Mouse (Mus musculus) 3134 (cell line): Measurements from ENCODE around the gene Map2k1.

Experiments
- DNase-seq: peaks from one replicate; pipeline ENCODE4 v3.0.0-alpha.2; 2011; ENCODE audit warnings: low spot score; ENCODE audit not compliant: insufficient read length; ENCODE audit errors: extremely low read depth

Gene Map2k1

GRCm38 (mm10) chr9:64250111-64250730 is 3.2 kb downstream of the Map2k1 start:
- DNase-seq: no peak

GRCm38 (mm10) chr9:64249371-64249770 is 4.1 kb downstream of the Map2k1 start:
- no peak for DNase-seq

DNA sequence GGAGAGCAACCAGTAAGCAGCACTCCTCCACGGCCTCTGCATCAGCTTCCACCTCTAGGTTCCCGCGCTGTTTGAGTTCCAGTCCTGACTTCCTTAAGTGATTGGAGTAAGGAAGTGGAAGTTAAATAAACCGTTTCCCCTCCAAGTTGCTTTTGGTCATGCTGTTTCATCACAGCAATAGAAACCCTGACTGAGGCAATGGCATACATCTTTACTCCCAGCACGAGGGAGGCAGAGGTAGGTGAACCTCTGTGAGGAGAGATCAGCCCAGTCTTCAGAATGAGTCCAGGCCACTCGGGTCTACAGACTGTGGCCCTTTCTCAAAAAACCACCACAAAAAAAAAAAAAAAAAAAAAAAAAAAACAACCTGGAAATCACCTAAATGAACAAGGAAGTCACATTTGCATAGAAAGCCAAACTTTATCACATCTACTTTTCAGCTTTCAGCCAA is 11.0 kb downstream of the Map2k1 start:
- no peak for DNase-seq

DNA sequence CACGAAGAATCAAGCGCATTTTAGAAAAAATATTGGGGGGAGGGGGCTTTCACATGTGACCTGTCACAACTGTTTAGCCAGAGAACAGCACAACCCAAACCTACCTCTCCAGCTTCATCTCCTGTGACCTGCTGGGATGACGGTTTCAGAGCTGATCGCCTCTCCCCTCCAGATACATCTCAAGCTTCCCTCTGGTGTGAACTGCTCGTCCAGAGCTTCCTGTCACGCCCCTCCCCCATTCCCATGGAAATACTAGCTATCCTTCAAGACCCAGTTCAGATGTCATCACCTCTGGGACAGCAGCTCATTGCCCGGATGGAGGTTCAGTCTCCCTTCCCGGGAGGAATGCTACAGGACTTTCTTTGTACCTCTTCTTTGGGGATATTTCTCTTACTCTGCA is 12.8 kb downstream of the Map2k1 start:
- no peak for DNase-seq

DNA sequence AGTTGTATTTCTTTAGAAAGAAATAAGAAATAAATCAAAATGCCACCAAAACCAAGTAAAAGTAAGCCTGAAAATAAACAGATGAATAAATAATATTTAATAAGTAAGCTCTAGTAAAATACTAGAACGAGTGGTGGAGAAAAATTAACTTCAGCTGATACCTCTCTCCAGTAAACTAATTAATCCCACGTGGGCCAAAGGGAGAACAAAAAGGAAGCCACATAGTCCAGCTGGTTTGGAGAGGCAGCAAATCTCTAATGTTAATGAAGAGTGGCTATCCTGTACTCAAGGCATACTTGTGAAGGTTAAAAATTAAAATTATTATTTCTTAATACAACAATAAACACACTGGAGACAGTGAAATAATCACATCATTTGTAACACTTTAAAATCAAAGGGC is 13.3 kb downstream of the Map2k1 start:
- DNase-seq: no peak

GRCm38 (mm10) chr9:64236056-64236455 is 17.4 kb downstream of the Map2k1 start:
- no peak for DNase-seq

DNA sequence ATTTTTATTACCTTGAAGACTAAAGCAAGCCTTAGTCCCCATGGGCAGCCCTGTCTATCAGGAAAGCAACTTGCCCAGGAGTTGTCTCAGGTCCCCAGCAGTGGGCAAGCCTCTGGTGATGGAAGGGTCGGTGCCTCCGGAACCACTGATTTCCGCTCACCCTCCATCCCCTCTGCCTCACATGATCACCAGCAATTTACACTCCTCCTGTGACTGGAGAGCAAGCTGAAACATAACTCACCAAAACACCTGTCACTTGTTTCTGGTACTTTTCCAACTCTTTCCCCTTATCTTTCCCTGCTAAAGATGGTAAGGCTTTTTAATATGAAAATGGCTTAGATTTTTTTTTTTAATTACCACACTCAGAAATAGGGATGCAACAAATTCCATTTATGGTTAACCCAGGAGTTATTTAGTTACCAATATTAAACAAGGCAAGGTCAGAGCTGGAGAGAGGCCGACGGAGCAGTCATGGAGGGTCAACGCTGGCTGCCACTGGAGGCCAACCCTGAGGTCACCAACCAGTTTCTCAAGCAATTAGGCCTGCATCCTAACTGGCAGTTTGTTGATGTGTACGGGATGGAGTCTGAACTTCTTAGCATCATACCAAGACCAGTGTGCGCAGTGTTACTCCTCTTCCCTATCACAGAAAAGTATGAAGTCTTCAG is 18.5 kb downstream of the Map2k1 start, which contains the start of gene Uchl4:
Uchl4 (plus strand) TSS at position 434 of the 668 bp plus-strand sequence.
- no peak for DNase-seq

GRCm38 (mm10) chr9:64233656-64234055 is 19.8 kb downstream of the Map2k1 start:
- DNase-seq: no peak

DNA sequence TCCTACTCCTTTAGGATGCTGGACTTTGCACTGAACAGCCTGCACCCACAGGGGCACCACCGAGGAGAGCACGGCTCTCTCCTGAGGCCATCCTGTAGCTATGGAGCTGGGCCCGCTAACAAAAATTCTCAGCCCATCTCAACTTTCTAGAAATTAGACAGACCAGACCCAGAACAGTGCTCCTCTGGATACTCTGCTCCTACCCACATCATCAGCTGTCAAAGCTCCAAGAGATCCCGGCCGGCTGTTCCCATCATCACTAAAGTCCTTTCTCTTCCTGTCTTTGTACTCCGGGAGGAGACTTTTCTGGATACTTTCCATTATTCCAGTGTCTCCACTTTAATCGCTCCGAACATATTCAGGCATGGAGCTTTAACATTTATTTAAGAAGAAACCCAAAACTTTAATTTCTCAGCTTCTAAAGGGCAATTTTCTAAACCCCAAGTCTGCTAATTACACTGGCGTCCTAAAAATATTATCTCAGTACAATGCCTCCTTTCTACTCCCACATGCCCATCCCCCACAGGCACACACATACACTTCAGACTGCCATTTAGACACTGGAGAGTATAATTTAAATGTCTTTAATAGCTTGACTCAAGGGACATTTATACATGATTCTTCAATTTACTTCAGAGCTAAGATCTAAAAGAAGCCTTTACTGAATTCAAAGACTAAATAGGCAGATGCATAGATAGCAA is 21.0 kb downstream of the Map2k1 start:
- no peak for DNase-seq

DNA sequence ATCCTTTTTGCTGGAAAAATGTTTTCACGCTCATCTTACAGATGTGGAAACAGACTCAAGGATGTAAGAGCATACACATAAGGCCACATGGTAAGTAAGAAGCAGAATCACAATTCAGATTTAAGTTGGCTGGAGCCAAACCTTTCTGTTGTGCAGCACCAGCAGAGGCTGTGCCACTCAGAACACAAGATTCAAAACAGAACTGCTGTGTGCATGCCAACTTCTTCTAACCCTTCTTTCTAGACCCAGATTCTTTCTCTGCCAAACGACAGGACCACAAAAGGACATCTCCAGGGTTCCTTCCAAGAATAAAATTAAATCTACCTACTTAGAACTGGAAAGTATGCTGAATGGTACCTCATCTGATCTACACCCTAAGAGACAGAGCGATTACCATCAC is 21.8 kb downstream of the Map2k1 start:
- no peak for DNase-seq

GRCm38 (mm10) chr9:64231171-64231570 is 22.3 kb downstream of the Map2k1 start:
- no peak for DNase-seq

GRCm38 (mm10) chr9:64228972-64229371 is 24.5 kb downstream of the Map2k1 start:
- no peak for DNase-seq

DNA sequence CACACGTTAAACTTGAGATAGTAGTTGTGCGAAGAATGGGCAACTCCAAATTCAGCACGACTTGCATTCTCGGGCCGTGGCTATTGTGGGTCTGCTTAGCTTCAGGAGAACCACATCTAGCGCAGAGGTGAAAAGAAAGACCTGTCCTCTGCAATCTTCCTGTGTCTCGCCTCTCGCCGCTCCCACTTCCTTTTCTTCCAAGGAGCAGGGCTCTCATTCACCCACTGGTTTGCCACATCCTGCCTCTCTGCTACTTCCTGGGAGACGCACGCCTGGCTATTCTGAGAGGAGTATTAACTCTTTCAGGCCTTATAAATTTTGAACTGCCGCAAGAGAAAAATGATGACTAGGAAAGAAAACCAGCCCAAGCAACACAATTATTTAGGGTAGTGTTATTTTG is 25.7 kb downstream of the Map2k1 start:
- no peak for DNase-seq

GRCm38 (mm10) chr9:64225805-64226204 is 27.6 kb downstream of the Map2k1 start:
- no peak for DNase-seq

GRCm38 (mm10) chr9:64222098-64222497 is 31.3 kb downstream of the Map2k1 start:
- DNase-seq: no peak

DNA sequence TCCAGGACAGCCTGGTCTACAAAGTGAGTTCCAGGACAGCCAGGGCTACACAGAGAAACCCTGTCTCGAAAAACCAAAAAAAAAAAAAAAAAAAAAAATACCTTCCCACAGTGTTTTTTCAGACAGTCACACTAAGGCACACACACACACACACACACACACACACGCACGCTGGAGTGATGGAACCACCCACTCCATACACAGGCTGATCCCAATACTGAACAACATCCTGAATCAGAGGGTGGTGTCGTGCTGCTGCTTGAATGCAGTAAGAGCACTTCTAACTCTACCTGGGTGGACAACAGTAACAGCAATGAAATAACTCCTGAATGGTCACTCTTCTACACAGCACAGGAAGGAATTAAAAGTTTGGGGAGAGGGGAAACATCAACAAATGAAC is 32.0 kb downstream of the Map2k1 start:
- no peak for DNase-seq

DNA sequence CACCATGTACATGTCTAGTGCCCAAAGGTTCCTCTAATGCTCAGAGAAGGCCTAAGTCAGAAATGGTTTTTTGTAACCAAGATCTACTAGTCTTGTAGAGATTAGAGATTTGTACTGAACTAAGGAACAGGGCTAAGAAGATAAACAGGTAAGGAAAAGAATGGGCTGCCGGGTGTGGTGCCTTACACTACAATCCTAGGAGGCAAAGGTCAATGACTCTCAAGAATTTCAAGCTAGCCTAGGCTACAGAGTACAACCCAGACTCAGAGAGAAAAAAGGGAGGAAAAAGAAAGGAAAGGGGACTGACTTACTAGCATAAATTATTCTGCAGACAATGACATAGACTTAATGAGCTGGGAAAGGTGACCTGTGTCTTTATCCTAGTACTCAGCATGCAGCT is 32.8 kb downstream of the Map2k1 start:
- DNase-seq: no peak

DNA sequence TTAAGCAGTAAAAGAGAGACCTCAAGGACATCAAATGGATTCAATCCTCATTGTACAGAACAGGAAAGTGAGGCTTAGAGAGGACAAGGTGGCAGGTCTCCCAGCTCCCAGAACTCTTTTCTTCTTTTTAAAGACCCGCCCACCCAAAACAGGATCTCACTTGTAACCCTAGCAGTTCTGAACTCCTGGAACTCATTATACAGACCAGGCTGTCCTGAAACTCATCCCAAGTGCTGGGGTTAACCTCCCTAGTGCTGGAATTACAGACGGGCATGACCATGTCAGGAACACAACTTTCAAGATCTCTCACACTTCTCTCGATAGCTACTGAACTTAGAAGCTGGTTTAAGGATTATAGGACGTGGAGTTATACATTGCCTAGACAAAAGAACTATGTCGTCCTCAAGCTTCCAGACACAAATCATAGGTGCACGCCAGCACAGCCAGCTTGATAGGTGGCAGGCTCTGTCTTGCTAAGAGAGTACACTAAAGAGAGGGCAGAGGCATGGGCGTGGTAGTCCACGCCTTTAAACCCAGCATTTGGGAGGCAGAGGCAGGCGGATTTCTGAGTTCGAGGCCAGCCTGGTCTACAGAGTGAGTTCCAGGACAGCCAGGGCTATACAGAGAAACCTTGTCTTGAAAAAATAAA is 33.5 kb downstream of the Map2k1 start:
- no peak for DNase-seq

- DNase-seq: no peak
Measured at GRCm38 (mm10) chr9:64219305-64219704, 34.1 kb downstream of the Map2k1 start.

GRCm38 (mm10) chr9:64217887-64218286 is 35.5 kb downstream of the Map2k1 start:
- no peak for DNase-seq

DNA sequence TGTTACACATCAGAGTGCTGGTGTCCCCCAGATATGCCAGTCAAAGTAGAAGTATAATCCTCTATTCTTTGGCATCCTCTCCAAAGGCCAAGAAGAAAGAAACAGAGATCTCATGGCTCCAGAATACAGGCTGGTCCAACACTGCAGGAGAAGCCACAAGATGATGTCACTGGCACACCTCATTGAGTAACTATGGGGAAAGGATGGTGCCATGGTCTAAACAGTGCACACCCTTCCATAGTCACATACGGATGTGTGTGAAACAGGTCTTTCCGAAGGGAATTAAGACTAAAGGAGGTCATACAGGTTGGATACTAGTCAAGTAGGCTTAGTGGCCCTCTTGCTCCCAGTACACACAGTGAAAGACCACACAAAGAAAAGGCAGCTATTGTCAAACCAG is 36.8 kb downstream of the Map2k1 start:
- peak; percentile 15 for DNase-seq
